Mouse (Mus musculus) midbrain, embryonic 11.5 days (tissue): ENCODE results near the gene Prc1. TPM values are rescaled to one million over a fixed set of nuclear protein-coding genes. Genes with fewer than 3 reads are reported as not detected.
A peak's percentile ranks its signal among the peaks of the same experiment; 100 is the strongest.

Source experiments
- ATAC-seq: fragments of 200-750 bp; cut with Nextera tagmentation; 2 replicates; pipeline ENCODE4 v1.8.0; 2017; ENCODE audit warnings: moderate TSS enrichment, moderate library complexity; ENCODE audit not compliant: low FRiP score
- DNase-seq: peaks from one replicate; pipeline ENCODE4 v3.0.0; 2015; ENCODE audit warnings: low spot score; ENCODE audit errors: missing footprints
- H3K27ac ChIP-seq: fragments of 300-500 bp; sonication (generic); 2 replicates; pipeline ENCODE4 v1.5.1; 2014; ENCODE audit warnings: low read depth, low read length
- H3K27me3 ChIP-seq: fragments of 300-500 bp; sonication (generic); 2 replicates; pipeline ENCODE4 v1.6.1; 2014; ENCODE audit warnings: mild to moderate bottlenecking, low read length, moderate library complexity, mixed read lengths; ENCODE audit not compliant: control insufficient read depth, insufficient read depth
- H3K36me3 ChIP-seq: fragments of 300-500 bp; sonication (generic); 2 replicates; pipeline ENCODE4 v1.6.1; 2014; ENCODE audit warnings: mild to moderate bottlenecking, low read length, moderate library complexity, mixed read lengths; ENCODE audit not compliant: control insufficient read depth, insufficient read depth
- H3K4me1 ChIP-seq: fragments of 300-500 bp; sonication (generic); 2 replicates; pipeline ENCODE4 v1.6.1; 2014; ENCODE audit warnings: low read length; ENCODE audit not compliant: control insufficient read depth, insufficient read depth
- H3K4me2 ChIP-seq: fragments of 300-500 bp; sonication (generic); 2 replicates; pipeline ENCODE4 v1.6.1; 2014; ENCODE audit warnings: mild to moderate bottlenecking, moderate library complexity
- H3K4me3 ChIP-seq: fragments of 300-500 bp; sonication (generic); 2 replicates; pipeline ENCODE4 v1.5.1; 2014; ENCODE audit warnings: low read depth, low read length
- H3K9ac ChIP-seq: fragments of 300-500 bp; sonication (generic); 2 replicates; pipeline ENCODE4 v1.6.1; 2014; ENCODE audit warnings: low read length
- H3K9me3 ChIP-seq: fragments of 300-500 bp; sonication (generic); 2 replicates; pipeline ENCODE4 v1.6.1; 2016; ENCODE audit warnings: low read length; ENCODE audit not compliant: control insufficient read depth
- WGBS: fragments of 180-500 bp; shearing (Covaris S2); extraction: QIAGEN DNeasy Blood & Tissue Kit; methylation state at CpG from one replicate; pipeline ENCODE4 v1.1.7; 2014; 5-methylcytosine and 5-hydroxymethylcytosine counted together
- polyA plus RNA-seq: library from polyadenylated mRNA; unstranded; fragments of >200 nt; fragmentation: Nextera tagmentation; extraction: Ambion mirVana; gene quantifications from 2 replicates; pipeline ENCODE4 v1.2.1, GENCODE M21; 2014

The Prc1 gene
- polyA plus RNA-seq, 1 experiment from 2014 or later: 232 TPM

DNA sequence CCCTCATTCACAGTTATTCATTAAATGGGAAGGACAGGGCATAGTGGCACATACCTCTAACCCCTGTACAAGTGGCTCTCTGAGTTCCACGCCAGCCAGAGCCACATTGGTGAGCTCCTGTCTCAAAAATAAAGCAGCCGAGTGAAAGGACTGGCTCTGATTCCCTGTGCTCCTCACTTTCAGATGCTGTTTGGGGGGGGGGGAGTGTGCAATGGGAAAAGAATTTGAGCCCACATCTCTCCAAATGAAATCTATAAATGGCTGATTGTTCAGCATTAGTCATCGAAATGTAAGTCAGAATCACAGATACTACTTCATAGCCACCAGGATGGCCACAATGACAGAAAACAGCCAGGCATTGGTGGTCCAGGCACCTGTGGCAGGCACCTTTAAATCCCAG is 2.8 kb downstream of the Prc1 start:
- Histone ChIP-seq H3K4me1 (peaks cover 5% of the 10 kb centered on the region), H3K9ac (no peak overlapping the region), H3K36me3 (peaks cover 10% of the 10 kb centered on the region), H3K27me3 (no peaks in the 10 kb centered on the region), H3K4me3 (no peak overlapping the region), H3K27ac (no peak overlapping the region), H3K4me2 (no peak overlapping the region), H3K9me3 (no peaks in the 10 kb centered on the region)
- no peak for ATAC-seq
- 92% methylated on average over 3 of the region's 3 CpGs for WGBS
- peak; percentile 82 for DNase-seq

DNA sequence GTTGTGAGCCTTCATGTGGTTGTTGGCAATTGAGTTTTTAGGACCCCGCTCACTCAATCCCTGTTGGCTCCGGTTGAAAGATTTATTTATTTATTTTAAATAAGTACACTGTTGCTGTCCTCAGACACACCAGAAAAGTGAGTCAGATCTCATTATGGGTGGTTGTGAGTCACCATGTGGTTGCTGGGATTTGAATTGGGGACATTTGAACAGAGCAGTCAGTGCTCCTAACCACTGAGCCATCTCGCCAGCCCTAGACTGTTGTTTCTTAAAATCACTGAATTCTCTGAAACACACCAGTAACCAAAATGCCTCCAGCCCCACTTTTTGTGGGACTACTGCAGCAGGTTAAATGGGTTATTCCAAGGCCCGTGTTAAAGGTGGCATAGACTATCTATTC is 4.5 kb downstream of the Prc1 start:
- DNase-seq (peak; percentile 72), ATAC-seq (no peak)
- Histone ChIP-seq H3K9me3 (no peaks in the 10 kb centered on the region), H3K27ac (no peak overlapping the region), H3K4me3 (no peak overlapping the region), H3K4me1 (peaks cover 5% of the 10 kb centered on the region), H3K9ac (no peak overlapping the region), H3K4me2 (no peak overlapping the region), H3K36me3 (peaks cover 10% of the 10 kb centered on the region), H3K27me3 (no peaks in the 10 kb centered on the region)
- WGBS: 97% methylated on average over 4 of the region's 4 CpGs

DNA sequence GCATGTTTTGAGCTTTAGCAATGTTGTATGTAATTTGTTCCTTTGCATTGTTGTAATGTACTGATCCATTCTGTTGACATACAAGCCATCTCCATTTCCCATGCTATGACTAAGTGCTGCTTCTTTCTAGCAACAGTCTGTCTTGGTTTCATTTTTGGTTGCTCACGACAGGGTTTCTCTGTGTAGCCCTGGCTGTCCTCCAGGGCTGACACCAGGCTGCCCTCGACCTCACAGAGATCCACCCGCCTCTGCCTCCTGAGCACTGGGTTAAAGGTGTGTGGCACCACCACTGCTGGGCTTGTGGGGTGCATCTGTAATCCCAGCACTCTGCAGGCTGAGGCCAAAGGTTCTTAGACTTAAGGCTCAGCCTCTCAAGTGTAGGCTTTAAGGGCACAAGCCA is 5.3 kb downstream of the Prc1 start:
- no peak overlapping the region for H3K9ac ChIP-seq
- no peaks in the 10 kb centered on the region for H3K27me3 ChIP-seq
- no peak overlapping the region for H3K4me2 ChIP-seq
- no peak for ATAC-seq
- H3K9me3 ChIP-seq: no peaks in the 10 kb centered on the region
- peaks cover 16% of the 10 kb centered on the region for H3K36me3 ChIP-seq
- H3K4me3 ChIP-seq: no peak overlapping the region
- 96% methylated on average over 3 of the region's 3 CpGs for WGBS
- H3K4me1 ChIP-seq: peaks cover 5% of the 10 kb centered on the region
- peak; percentile 65 for DNase-seq
- no peak overlapping the region for H3K27ac ChIP-seq

DNA sequence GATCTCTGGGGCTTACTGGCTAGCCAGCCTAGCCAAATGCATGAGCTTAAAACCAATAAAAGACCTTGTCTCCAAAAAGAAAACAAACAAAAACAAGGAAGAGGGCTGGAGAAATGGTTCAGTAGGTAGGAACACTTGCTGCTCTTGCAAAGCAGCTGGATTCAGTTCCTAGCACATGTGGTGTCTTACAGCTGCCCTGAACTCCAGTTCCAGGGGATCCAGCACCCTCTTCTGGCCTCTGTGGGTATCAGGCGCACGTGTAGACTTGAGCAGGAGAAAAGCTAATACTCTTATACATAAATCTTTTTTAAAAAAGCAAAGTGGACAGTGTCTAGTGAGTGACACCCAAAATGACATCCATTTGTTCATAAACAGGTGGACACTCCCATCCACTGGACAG is 7.3 kb downstream of the Prc1 start:
- Histone ChIP-seq H3K9me3 (no peaks in the 10 kb centered on the region), H3K27me3 (no peaks in the 10 kb centered on the region), H3K4me1 (peaks cover under 1% of the 10 kb centered on the region), H3K36me3 (peaks cover 24% of the 10 kb centered on the region), H3K4me3 (no peak overlapping the region), H3K27ac (no peak overlapping the region), H3K9ac (no peak overlapping the region), H3K4me2 (no peak overlapping the region)
- DNase-seq (no peak), ATAC-seq (no peak)
- WGBS: 84% methylated on average over 2 of the region's 2 CpGs

DNA sequence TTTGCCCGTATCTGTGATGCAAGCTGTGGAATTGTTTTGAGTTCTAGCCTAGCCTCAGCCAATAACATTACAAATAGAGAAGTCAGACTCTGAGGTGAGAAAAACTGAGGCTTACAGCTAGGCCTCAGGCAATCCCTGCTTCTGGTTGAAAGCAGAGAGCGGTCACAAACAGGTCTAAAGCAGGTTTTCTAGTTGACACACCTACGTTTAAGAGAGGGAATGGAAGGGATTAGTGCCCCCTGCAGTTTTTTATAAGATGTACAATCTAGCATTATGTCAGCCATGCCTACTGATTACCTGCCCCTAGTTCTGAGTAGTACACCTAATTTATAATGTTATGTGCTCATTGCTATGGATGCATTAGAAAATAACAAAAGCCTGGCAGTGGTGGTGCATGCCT is 13.5 kb downstream of the Prc1 start:
- Histone ChIP-seq H3K4me2 (no peak overlapping the region), H3K27ac (no peak overlapping the region), H3K36me3 (peaks cover 30% of the 10 kb centered on the region), H3K4me3 (no peak overlapping the region), H3K9me3 (no peaks in the 10 kb centered on the region), H3K9ac (no peak overlapping the region), H3K27me3 (no peaks in the 10 kb centered on the region), H3K4me1 (no peaks in the 10 kb centered on the region)
- ATAC-seq: no peak
- WGBS: 88% methylated on average over 3 of the region's 3 CpGs
- DNase-seq: no peak

DNA sequence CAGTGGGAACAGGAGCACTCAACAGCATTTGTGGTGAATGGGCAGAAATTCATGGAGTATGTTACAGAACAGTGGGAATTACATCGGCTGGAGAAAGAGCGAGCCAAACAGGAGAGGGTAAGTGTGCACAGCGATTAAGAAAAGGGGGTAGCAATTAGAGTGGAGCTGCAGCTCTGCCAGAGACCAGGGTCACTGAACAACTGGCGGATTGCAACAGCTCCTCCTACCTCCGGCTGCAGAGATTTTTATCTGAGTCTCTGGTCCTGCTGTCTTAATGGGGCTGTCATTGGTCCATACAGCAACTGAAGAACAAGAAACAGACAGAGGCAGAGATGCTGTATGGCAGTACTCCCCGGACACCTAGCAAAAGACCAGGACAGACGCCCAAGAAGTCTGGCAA is 16.5 kb downstream of the Prc1 start:
- ATAC-seq (no peak), DNase-seq (no peak)
- 89% methylated on average over 7 of the region's 7 CpGs for WGBS
- Histone ChIP-seq H3K9me3 (no peaks in the 10 kb centered on the region), H3K4me3 (no peak overlapping the region), H3K4me2 (no peak overlapping the region), H3K4me1 (no peaks in the 10 kb centered on the region), H3K27me3 (no peaks in the 10 kb centered on the region), H3K27ac (no peak overlapping the region), H3K36me3 (peaks cover 37% of the 10 kb centered on the region), H3K9ac (no peak overlapping the region)

DNA sequence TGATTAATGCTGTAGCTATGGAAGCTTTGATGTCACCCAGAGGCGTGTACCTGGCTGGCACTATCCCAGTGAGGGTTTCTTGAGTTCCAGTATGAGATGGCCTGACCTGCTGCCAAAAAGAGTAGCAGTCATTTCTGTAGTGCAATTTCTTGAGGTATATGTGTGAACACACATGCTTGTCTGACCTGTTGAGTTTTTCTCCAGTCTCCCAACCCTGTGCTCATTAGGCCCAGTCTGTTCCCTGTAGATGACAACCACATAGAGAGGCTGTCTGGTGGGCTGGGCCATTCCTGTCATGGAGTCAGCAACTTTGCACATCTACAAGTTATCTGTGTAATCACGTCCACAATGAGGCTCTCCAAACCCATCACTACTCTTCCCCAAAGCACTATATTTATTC is 21.5 kb downstream of the Prc1 start:
- Histone ChIP-seq H3K27ac (no peak overlapping the region), H3K4me2 (no peak overlapping the region), H3K27me3 (no peaks in the 10 kb centered on the region), H3K4me1 (no peaks in the 10 kb centered on the region), H3K4me3 (no peak overlapping the region), H3K9ac (no peak overlapping the region), H3K9me3 (no peaks in the 10 kb centered on the region), H3K36me3 (peaks cover 40% of the 10 kb centered on the region)
- no peak for DNase-seq
- ATAC-seq: no peak
- WGBS: 83% methylated on average over 2 of the region's 2 CpGs

DNA sequence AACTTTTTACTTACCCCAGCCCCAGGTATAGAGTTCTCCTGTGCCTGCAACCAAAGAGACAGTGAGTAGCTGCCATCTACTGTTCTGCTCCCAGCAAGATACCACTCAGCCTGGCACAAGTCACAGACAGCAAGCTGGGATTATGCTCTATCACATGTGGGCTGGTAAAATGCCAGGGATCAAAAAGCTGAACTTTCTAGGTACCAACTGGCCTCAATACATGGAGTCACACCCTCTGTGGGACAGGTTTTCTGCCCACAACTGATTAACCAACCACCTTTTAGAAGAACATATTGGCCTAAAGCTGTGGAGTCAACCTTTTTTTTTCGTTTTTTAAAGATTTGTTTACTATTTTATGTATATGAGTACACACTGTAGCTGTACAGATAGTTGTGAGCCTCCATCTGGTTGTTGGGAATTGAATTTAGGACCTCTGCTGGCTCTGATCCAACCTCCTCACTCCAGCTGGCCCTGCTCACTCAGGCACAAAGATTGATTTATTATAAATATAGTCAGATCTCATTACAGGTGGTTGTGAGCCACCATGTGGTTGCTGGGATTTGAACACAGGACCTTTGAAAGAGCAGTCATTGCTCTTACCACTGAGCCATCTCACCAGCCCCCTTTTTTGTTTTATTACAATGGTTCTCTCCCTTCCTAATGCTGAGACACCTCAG is 23.3 kb downstream of the Prc1 start:
- Histone ChIP-seq H3K36me3 (peaks cover 34% of the 10 kb centered on the region), H3K4me2 (no peak overlapping the region)

DNA sequence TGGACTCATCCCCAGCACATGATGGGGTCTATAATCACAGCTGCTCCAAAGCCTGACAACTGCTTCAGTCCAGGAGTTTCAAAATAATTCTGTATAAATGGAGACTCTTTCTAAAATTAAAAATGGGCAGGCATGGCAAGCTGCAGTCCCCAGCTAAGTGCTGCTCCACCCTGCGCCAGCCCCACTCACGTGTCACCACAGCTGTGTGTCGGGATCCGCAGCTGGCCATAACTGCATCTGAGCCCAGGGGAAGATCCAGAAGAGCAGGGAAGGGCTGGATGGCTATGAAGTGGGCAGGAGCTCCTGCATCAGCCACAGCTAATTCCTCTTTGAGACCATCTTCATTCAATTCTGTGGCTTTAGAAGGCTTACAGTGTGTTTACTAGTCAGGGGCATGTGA is 24.4 kb downstream of the Prc1 start:
- 94% methylated on average over 4 of the region's 4 CpGs for WGBS
- no peak overlapping the region for H3K27ac ChIP-seq
- H3K9me3 ChIP-seq: no peaks in the 10 kb centered on the region
- peaks cover 9% of the 10 kb centered on the region; the same call in 1 of the 2 replicates for H3K4me1 ChIP-seq
- peaks cover 23% of the 10 kb centered on the region for H3K36me3 ChIP-seq
- no peaks in the 10 kb centered on the region for H3K27me3 ChIP-seq
- no peak overlapping the region for H3K4me3 ChIP-seq
- no peak for DNase-seq
- H3K4me2 ChIP-seq: no peak overlapping the region
- no peak for ATAC-seq
- no peak overlapping the region for H3K9ac ChIP-seq

More for the DNA sequence above, 23.3 kb downstream of the Prc1 start:
- H3K27ac ChIP-seq: no peak overlapping the region
- no peaks in the 10 kb centered on the region for H3K9me3 ChIP-seq
- H3K9ac ChIP-seq: no peak overlapping the region
- no peak overlapping the region for H3K4me3 ChIP-seq
- no peaks in the 10 kb centered on the region; the same call in 1 of the 2 replicates for H3K4me1 ChIP-seq
- ATAC-seq (no peak), DNase-seq (no peak)
- H3K27me3 ChIP-seq: no peaks in the 10 kb centered on the region
- WGBS: 69% methylated on average over 1 of the region's 1 CpGs
